Mouse (Mus musculus): ENCODE results near the gene Myh7.
A peak's percentile ranks its signal among the peaks of the same experiment; 100 is the strongest.

DNA sequence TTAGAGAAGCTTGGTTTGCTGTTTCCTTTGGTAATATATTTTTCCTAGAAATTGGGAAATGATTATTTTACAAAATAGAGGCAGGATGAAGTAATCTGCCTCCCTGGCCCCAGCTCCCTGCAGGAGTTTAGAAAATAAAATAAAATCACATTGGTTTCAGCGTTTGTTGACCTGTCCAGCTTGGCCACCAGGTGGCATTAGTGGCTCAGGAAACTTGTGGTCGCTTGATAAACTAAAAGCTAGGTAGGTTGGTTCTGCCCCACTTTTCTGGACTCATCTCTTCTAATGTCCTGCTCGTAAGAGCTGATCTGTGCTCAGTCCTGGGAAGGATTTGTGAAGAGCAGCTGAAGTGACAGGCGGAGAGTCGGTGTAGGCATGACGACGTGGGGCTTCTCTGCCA lies 29.8 kb upstream of the Myh7 start:
- TF ChIP-seq CTCF (IDR thresholded peaks at IDR 0.05; ENCODE audit: control insufficient read depth, insufficient read depth, insufficient replicate concordance, low read depth, low read length) (peak; percentile 6; the same call in 1 of the 2 replicates), POLR2A (IDR thresholded peaks at IDR 0.05; ENCODE audit: control insufficient read depth, low read depth, low read length) (no peak)

Measured in testis, adult 2 months (tissue).